Mouse (Mus musculus): Measurements from ENCODE around the gene Lrsam1. TPM values are rescaled to one million over a fixed set of nuclear protein-coding genes. Genes with fewer than 3 reads are reported as not detected.

Lrsam1 gene
- polyA plus RNA-seq, 1 experiment from 2014 or later, result 10.7 TPM

DNA sequence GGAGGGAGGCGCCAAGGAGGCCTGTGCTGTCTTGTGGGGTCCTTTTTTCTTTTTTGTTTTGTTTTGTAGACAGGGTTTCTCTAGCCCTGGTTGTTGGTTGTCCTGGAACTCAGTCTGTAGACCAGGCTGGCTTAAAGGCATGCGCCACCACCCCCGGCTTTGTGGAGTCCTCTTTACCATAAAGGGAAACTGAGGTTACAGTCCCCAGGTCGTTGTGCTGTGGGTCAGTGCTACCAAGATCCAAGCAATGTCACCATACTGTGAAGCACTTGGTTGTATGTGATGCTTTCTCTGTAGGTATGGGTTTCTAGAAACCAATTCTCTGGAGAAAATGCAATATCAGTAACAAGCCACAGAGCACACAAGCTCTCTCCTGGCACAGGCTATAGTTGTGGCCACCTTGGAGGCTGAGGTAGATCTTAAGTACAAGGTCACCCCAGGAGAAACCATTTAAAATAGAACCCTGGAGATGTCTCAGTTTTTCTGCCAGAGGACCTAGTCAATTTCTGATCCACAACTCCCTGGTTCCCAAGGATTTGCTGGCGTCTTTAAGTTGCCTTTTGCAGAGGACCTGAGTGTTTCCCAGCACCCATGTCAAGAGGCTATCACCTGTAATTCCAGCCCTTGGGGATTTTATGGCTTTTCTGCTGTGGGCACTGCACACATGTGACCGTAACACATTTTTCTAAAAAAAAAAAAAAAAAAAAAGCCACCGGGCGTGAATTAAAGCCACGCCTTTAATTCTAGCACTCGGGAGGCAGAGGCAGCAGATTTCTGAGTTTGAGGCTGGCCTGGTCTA lies 3.4 kb upstream of the Lrsam1 start:
- Histone ChIP-seq H3K9ac (ENCODE audit: low read length) (no peak overlapping the region), H3K4me1 (replicated peaks; ENCODE audit: control insufficient read depth, insufficient read depth, low read length) (peaks cover 19% of the 10 kb centered on the region; the same call in 1 of the 2 replicates), H3K27ac (ENCODE audit: low read depth, low read length) (no peak overlapping the region), H3K36me3 (ENCODE audit: control insufficient read depth, insufficient read depth, low read length) (peaks cover 10% of the 10 kb centered on the region), H3K9me3 (ENCODE audit: control insufficient read depth, low read length) (no peaks in the 10 kb centered on the region), H3K4me2 (ENCODE audit: low read depth, low read length, severe bottlenecking) (no peak overlapping the region), H3K4me3 (ENCODE audit: low read depth, low read length) (no peak overlapping the region), H3K27me3 (ENCODE audit: control insufficient read depth, insufficient read depth, low read length) (no peaks in the 10 kb centered on the region)
- DNase-seq (ENCODE audit: low spot score), result no peak
- 29% methylated on average over 10 of the region's 10 CpGs for WGBS
- no peak for ATAC-seq (replicated peaks; ENCODE audit: low FRiP score)

DNA sequence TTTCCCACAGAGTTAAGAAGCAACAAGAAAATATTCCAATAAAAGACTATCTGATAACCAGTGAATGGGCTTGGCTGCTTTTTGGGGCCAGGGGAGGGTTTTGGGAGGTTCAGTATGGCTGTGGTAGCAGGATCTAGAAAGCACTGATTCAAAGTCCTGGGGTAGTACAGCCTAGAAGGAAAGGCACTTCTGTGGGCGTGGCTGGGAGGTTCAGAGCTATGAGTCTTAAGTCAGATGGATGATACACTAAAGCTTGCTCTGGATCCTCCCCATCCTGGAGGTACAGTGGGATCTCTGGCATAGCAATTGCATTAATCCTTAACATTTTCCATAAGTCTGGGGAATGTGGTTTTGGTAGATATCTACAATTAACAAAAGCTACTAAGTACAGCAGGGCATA lies 2.6 kb upstream of the Lrsam1 start:
- Histone ChIP-seq H3K27me3 (ENCODE audit: control insufficient read depth, insufficient read depth, low read length) (no peaks in the 10 kb centered on the region), H3K36me3 (ENCODE audit: control insufficient read depth, insufficient read depth, low read length) (peaks cover 10% of the 10 kb centered on the region), H3K4me2 (ENCODE audit: low read depth, low read length, severe bottlenecking) (no peak overlapping the region), H3K4me1 (replicated peaks; ENCODE audit: control insufficient read depth, insufficient read depth, low read length) (peaks cover 19% of the 10 kb centered on the region; the same call in 1 of the 2 replicates), H3K27ac (ENCODE audit: low read depth, low read length) (no peak overlapping the region), H3K4me3 (ENCODE audit: low read depth, low read length) (no peak overlapping the region), H3K9ac (ENCODE audit: low read length) (no peak overlapping the region), H3K9me3 (ENCODE audit: control insufficient read depth, low read length) (no peaks in the 10 kb centered on the region)
- ATAC-seq (replicated peaks; ENCODE audit: low FRiP score), result no peak
- 66% methylated on average over 1 of the region's 1 CpGs for WGBS
- DNase-seq (ENCODE audit: low spot score), result no peak

DNA sequence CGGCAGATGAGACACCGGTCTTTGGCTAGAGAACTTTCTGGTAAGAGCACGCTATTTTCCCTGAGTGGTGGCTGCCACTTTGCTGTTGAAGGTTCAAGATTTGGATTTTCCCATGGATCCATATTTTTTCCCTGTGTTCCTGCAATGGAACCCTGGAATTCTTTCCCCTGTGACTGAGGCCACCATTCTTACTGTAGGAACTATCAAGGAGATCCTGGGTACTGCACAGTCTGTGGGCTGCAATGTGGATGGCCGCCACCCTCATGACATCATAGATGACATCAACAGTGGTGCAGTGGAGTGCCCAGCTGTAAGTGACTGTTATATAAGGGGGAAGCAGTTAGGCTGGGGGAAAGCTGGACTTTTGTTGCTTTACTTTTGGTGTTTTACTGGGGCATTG lies 2.1 kb upstream of the Lrsam1 start:
- Histone ChIP-seq H3K36me3 (ENCODE audit: control insufficient read depth, insufficient read depth, low read length) (peaks cover 10% of the 10 kb centered on the region), H3K9me3 (ENCODE audit: control insufficient read depth, low read length) (no peaks in the 10 kb centered on the region), H3K4me2 (ENCODE audit: low read depth, low read length, severe bottlenecking) (peak overlapping the region; percentile 92), H3K9ac (ENCODE audit: low read length) (no peak overlapping the region; the same call in 1 of the 2 replicates), H3K27ac (ENCODE audit: low read depth, low read length) (no peak overlapping the region), H3K4me3 (ENCODE audit: low read depth, low read length) (peak overlapping the region; percentile 91), H3K27me3 (ENCODE audit: control insufficient read depth, insufficient read depth, low read length) (no peaks in the 10 kb centered on the region), H3K4me1 (replicated peaks; ENCODE audit: control insufficient read depth, insufficient read depth, low read length) (peaks cover 19% of the 10 kb centered on the region; the same call in 1 of the 2 replicates)
- WGBS, result 67% methylated on average over 4 of the region's 4 CpGs
- no peak for ATAC-seq (replicated peaks; ENCODE audit: low FRiP score)
- no peak for DNase-seq (ENCODE audit: low spot score)

DNA sequence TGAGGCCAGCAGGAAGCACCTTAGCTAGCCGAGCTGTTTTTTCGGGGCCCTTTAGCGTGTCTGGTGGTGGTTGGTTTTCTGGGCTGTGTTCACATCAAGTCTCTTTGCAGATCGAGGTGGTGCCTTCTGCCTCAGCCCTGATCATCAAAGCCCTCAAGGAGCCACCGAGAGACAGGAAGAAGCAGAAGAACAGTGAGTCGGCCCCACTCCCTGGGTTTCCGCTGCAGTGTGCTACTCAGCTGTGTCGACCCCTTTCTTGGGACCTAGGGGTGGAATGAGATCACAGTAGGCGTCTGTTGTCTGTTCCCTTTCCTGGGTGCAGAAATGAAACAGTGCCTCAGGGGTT lies 1.4 kb upstream of the Lrsam1 start:
- ATAC-seq (replicated peaks; ENCODE audit: low FRiP score), result no peak
- no peak for DNase-seq (ENCODE audit: low spot score)
- H3K4me1 ChIP-seq (replicated peaks; ENCODE audit: control insufficient read depth, insufficient read depth, low read length), result peaks cover 19% of the 10 kb centered on the region; the same call in 1 of the 2 replicates

DNA sequence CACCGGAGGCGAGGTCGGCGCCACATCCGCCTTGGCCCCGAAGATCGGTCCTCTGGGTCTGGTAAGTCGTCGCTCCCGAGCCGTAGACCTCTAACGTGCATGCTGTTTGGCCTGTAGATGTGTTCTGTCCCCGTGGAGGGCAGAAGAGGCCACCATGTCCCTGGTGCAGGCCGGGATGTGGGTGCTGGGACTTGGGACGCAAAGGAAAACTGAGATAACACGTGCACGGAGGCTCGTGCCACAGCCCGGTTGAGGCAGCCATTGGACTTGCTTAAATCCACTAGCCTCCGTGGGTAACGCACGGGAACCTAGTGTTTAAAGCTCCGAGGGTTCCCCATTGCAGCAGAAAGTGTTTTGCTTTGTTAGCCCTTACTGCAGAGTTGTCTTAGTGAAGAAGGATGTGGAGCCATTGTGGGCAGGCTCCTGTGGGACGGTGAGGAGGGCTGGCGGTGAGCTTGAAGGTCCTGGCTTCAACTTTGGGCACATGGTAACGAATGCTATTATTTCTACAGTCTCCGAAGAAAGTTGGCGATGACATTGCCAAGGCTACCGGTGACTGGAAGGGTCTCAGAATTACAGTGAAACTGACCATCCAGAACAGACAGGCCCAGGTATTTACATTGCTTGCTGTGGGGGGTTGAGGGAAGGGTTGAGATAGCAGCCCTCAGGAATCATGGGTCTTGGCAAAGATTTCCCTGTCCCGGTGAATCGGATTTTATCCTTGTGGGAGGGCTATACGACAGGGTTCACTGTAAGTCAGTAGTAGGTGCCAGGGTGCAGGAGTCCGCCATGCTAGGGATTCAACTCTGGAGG lies 854 bp upstream of the Lrsam1 start:
- no peak for ATAC-seq (replicated peaks; ENCODE audit: low FRiP score)
- DNase-seq (ENCODE audit: low spot score), result peak; percentile 65
- 1% methylated on average over 33 of the region's 33 CpGs for WGBS

More for the DNA sequence above, 1.4 kb upstream of the Lrsam1 start:
- 7% methylated on average over 9 of the region's 9 CpGs for WGBS
- H3K9me3 ChIP-seq (ENCODE audit: control insufficient read depth, low read length), result no peaks in the 10 kb centered on the region
- peak overlapping the region; percentile 98 for H3K9ac ChIP-seq (ENCODE audit: low read length)
- no peaks in the 10 kb centered on the region for H3K27me3 ChIP-seq (ENCODE audit: control insufficient read depth, insufficient read depth, low read length)
- H3K4me3 ChIP-seq (ENCODE audit: low read depth, low read length), result peak overlapping the region; percentile 91
- H3K4me2 ChIP-seq (ENCODE audit: low read depth, low read length, severe bottlenecking), result peak overlapping the region; percentile 92
- peak overlapping the region; percentile 25; the same call in 1 of the 2 replicates for H3K27ac ChIP-seq (ENCODE audit: low read depth, low read length)
- peaks cover 10% of the 10 kb centered on the region for H3K36me3 ChIP-seq (ENCODE audit: control insufficient read depth, insufficient read depth, low read length)

DNA sequence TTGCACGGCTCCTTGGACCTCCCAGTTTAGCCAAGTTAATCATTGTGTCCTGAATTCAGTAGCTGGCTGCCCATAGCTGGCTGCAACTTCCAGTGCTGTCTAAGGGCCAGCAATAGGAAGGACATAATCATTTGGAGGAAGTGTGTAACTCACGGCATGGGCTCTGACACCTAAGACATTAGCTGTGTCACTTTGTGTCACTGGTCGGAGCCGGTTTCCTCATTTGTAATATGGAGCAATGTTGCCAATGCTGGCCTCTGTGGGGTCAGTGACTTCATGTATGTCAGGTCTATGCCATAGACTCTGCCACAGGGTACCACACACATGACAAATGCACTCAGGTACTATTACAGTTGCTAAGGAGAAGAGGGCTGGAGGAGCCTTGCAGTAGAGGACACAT lies 1.1 kb downstream of the Lrsam1 start:
- WGBS, result 90% methylated on average over 4 of the region's 4 CpGs
- no peak for ATAC-seq (replicated peaks; ENCODE audit: low FRiP score)
- Histone ChIP-seq H3K27ac (ENCODE audit: low read depth, low read length) (no peak overlapping the region), H3K9ac (ENCODE audit: low read length) (peak overlapping the region; percentile 14; the same call in 1 of the 2 replicates), H3K27me3 (ENCODE audit: control insufficient read depth, insufficient read depth, low read length) (no peaks in the 10 kb centered on the region), H3K4me2 (ENCODE audit: low read depth, low read length, severe bottlenecking) (no peak overlapping the region), H3K9me3 (ENCODE audit: control insufficient read depth, low read length) (no peaks in the 10 kb centered on the region), H3K36me3 (ENCODE audit: control insufficient read depth, insufficient read depth, low read length) (peaks cover 10% of the 10 kb centered on the region), H3K4me3 (ENCODE audit: low read depth, low read length) (no peak overlapping the region), H3K4me1 (replicated peaks; ENCODE audit: control insufficient read depth, insufficient read depth, low read length) (peaks cover 8% of the 10 kb centered on the region; the same call in 1 of the 2 replicates)
- no peak for DNase-seq (ENCODE audit: low spot score)

More for the DNA sequence above, 854 bp upstream of the Lrsam1 start:
- Histone ChIP-seq H3K36me3 (ENCODE audit: control insufficient read depth, insufficient read depth, low read length) (peaks cover 10% of the 10 kb centered on the region), H3K4me2 (ENCODE audit: low read depth, low read length, severe bottlenecking) (peak overlapping the region; percentile 92), H3K27me3 (ENCODE audit: control insufficient read depth, insufficient read depth, low read length) (no peaks in the 10 kb centered on the region), H3K27ac (ENCODE audit: low read depth, low read length) (peak overlapping the region; percentile 79), H3K4me1 (replicated peaks; ENCODE audit: control insufficient read depth, insufficient read depth, low read length) (peaks cover 14% of the 10 kb centered on the region; the same call in 1 of the 2 replicates), H3K4me3 (ENCODE audit: low read depth, low read length) (peak overlapping the region; percentile 91), H3K9ac (ENCODE audit: low read length) (peak overlapping the region; percentile 98), H3K9me3 (ENCODE audit: control insufficient read depth, low read length) (no peaks in the 10 kb centered on the region)

DNA sequence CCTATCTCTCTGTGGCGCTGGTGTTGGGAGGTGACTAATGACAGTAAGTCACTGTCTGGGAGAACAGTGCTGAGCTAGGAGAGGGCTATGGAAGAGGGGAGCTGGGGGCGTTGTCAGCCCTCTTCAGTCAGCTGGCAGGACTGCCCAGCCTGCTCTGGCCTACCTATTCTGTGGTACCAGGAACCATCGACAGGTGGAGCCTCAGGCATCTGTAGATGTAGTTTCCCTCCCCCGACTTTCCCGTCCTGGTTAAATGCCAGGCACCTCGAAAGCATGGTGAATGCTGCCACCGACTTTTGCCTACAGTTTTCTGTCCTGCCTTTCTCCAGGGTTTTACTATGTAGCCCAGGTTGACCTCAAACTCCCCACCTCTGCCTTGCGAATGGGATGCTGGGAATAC lies 4.1 kb downstream of the Lrsam1 start:
- Histone ChIP-seq H3K4me1 (replicated peaks; ENCODE audit: control insufficient read depth, insufficient read depth, low read length) (0 out of 2 replicates have a peak, but pooled peaks cover 2% of the 10 kb centered on the region), H3K4me3 (ENCODE audit: low read depth, low read length) (no peak overlapping the region), H3K27me3 (ENCODE audit: control insufficient read depth, insufficient read depth, low read length) (no peaks in the 10 kb centered on the region), H3K27ac (ENCODE audit: low read depth, low read length) (no peak overlapping the region), H3K36me3 (ENCODE audit: control insufficient read depth, insufficient read depth, low read length) (no peaks in the 10 kb centered on the region; the same call in 1 of the 2 replicates), H3K9me3 (ENCODE audit: control insufficient read depth, low read length) (peaks cover 2% of the 10 kb centered on the region; the same call in 1 of the 2 replicates), H3K9ac (ENCODE audit: low read length) (no peak overlapping the region), H3K4me2 (ENCODE audit: low read depth, low read length, severe bottlenecking) (no peak overlapping the region)
- WGBS, result 59% methylated on average over 8 of the region's 8 CpGs
- ATAC-seq (replicated peaks; ENCODE audit: low FRiP score) (no peak), DNase-seq (ENCODE audit: low spot score) (no peak)

DNA sequence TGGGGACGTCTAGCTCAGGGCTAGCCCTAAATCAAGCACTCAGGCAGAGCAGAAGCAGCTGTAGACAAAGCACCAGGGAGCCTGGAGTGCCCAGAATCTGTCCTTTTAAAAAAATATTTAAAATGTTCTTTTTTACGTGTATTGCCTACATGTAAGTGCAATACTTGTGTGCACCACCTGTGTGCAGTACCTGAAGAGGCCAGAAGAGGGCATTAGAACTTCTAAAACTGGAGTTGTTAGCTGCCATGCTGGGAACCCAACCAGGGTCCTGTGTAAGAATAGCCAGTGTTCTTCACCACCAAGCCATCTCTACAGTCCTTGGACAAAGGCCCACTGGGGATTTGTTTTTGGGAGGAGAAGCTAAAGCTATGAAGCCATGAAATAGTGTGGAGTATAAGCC lies 6.8 kb downstream of the Lrsam1 start:
- Histone ChIP-seq H3K4me3 (ENCODE audit: low read depth, low read length) (no peak overlapping the region), H3K27me3 (ENCODE audit: control insufficient read depth, insufficient read depth, low read length) (no peaks in the 10 kb centered on the region), H3K4me2 (ENCODE audit: low read depth, low read length, severe bottlenecking) (no peak overlapping the region), H3K9ac (ENCODE audit: low read length) (no peak overlapping the region), H3K27ac (ENCODE audit: low read depth, low read length) (no peak overlapping the region), H3K9me3 (ENCODE audit: control insufficient read depth, low read length) (peaks cover 2% of the 10 kb centered on the region; the same call in 1 of the 2 replicates), H3K36me3 (ENCODE audit: control insufficient read depth, insufficient read depth, low read length) (no peaks in the 10 kb centered on the region; the same call in none of the 2 replicates), H3K4me1 (replicated peaks; ENCODE audit: control insufficient read depth, insufficient read depth, low read length) (no peaks in the 10 kb centered on the region)
- WGBS, result 92% methylated on average over 2 of the region's 2 CpGs
- ATAC-seq (replicated peaks; ENCODE audit: low FRiP score) (no peak), DNase-seq (ENCODE audit: low spot score) (no peak)

Measured in forebrain, embryonic 11.5 days (tissue).